Comparison of ENCODE assay signal across 26 mouse cellular contexts in the genomic region with DNA sequence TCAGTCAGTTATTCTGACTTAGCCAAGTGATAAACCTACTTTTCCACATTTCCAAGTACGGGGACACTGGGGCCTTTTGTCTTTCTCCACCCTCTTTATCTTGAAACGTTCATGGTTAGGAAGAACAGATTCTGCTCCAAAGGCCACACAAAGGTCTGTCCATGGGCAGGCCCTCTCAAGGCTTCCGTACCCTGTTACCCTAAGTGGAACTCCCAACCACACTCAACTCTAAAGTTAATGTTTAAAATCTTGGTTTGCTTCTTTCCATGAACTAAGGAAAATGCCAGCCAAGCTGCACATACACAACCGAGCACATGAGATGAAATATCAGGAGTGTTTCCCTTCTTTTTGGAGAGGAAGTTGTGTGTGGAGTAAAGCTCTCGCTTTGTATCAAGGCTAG.
"Had no signal": no experiment of that assay in that cellular context is flagged by ENCODE, and none has a peak within 500 bp of the region (broad histone marks: within the 10 kb centered on the region; RNA-seq: fewer than 3 reads in every experiment).

No protein-coding gene starts in this region.

- H3K27ac ChIP-seq: hindbrain, embryonic 10.5 days; hindbrain, embryonic 12.5 days; hindbrain, embryonic 14.5 days; intestine, embryonic 15.5 days; kidney, postnatal 0 days; layer of hippocampus, adult 2 months; left cerebral cortex, adult 2 months; limb, embryonic 10.5 days; limb, embryonic 12.5 days; liver, embryonic 13.5 days; liver, embryonic 15.5 days had no signal

- H3K9ac ChIP-seq: hindbrain, embryonic 12.5 days; hindbrain, embryonic 14.5 days; intestine, embryonic 15.5 days; limb, embryonic 12.5 days; liver, embryonic 13.5 days; liver, embryonic 15.5 days; liver, postnatal 0 days had no signal

- H3K4me2 ChIP-seq: heart, embryonic 11.5 days; hindbrain, embryonic 12.5 days; hindbrain, embryonic 14.5 days; intestine, embryonic 15.5 days; limb, embryonic 12.5 days; liver, embryonic 11.5 days; liver, embryonic 13.5 days; liver, embryonic 15.5 days had no signal

- H3K9me3 ChIP-seq: hindbrain, embryonic 10.5 days; hindbrain, embryonic 12.5 days; intestine, embryonic 15.5 days; limb, embryonic 10.5 days; limb, embryonic 12.5 days; liver, embryonic 13.5 days; liver, embryonic 15.5 days had no signal

- H3K27me3 ChIP-seq: hindbrain, embryonic 12.5 days; intestine, embryonic 15.5 days; limb, embryonic 12.5 days; liver, embryonic 13.5 days; liver, embryonic 15.5 days had no signal

- ATAC-seq: forebrain, embryonic 16.5 days; hindbrain, embryonic 16.5 days; inflammation-experienced regulatory T-cells, adult 6 months; intestine, embryonic 15.5 days; intestine, postnatal 0 days; liver, postnatal 0 days had no signal

- DNase-seq: gastrocnemius, adult 2 months; gastrocnemius, postnatal 10 days; gastrocnemius, postnatal 25 days; heart, adult 18-20 months; heart, postnatal 10 days; heart, postnatal 4 days; kidney, postnatal 4 days; liver; liver, embryonic 13.5 days; liver, postnatal 0 days had no signal

- H3K4me1 ChIP-seq: hindbrain, embryonic 10.5 days; hindbrain, embryonic 12.5 days; intestine, embryonic 15.5 days; limb, embryonic 10.5 days; limb, embryonic 12.5 days had no signal

- H3K4me3 ChIP-seq: gastrocnemius, adult 2 months; hindbrain, embryonic 10.5 days; hindbrain, embryonic 12.5 days; intestine, embryonic 15.5 days; layer of hippocampus, adult 2 months; left cerebral cortex, adult 2 months; limb, embryonic 10.5 days; limb, embryonic 12.5 days; liver, embryonic 13.5 days; liver, embryonic 15.5 days had no signal
